Mouse (Mus musculus) CD4-positive naive resting alpha-beta T cell, adult 76 days (primary cell): Measurements from ENCODE around the gene Tmem169. TPM values are rescaled to one million over a fixed set of nuclear protein-coding genes. Genes with fewer than 3 reads are reported as not detected.

Source experiments
- total RNA-seq: library from RNA; stranded (reverse); gene quantifications from one replicate; pipeline ENCODE4 v1.2.4, GENCODE M21; 2023

Gene Tmem169
- total RNA-seq: not detected

DNA sequence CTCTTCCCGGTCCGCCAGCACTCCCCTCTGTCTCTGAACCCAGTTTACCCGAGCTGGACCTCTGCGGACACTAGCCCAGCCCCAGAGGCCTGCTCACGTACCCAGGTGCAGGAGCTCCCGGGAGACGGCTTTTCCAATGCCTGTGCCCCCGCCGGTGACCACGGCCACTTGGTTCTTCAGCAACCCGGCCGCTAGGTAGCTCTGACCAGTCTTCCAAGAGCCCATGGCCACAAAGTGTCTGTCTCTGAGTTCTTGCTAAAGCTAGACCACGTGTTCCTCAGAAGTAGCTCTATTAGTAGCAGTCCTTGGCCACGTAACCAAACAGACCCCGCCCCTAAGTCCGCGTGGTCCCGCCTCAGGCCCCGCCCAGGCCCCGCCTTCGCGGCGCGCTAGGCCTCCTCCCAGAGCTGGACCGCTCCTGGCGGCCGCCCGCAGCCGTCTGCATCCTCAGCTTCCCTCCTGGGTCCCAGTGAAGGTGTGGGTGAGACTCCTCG, at the start of gene Tmem169, which contains the start of gene Pecr:
Tmem169 (plus strand) TSS at position 378 of the 494 bp plus-strand sequence.
Pecr (minus strand) TSS at position 323 of the 494 bp plus-strand sequence.

DNA sequence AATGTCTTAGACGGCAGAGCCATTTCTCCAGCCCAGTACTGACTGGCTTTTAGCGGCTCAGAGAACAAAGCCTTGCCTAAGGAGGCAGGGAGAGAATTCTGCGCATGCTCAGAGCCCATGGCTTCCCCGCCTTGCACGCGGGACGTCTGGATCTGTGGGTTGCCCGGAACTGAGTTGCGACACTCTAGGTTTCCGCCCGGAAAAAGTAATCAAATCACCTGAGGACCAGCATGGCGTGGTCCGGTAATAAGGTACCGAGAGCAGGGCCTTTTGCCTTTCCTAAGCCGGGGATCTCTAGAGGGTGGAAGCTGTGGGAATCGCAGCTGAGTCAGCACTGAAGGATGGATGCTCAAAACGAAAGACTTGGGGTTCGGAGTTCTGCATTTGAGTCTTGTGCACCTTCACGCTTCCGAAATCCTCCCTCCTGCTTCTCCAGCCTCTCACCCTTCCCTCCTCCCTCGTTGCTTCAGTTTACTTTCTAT, 23.2 kb downstream of the Tmem169 start, which contains the start of gene Xrcc5:
Xrcc5 (plus strand) TSS at position 105 of the 482 bp plus-strand sequence.

Other genes with a start within 250 kb of the Tmem169 start
- 1.5 TPM for gene Mreg, start 72.1 kb upstream of the Tmem169 start, total RNA-seq
- gene Pecr, start 55 bp upstream of the Tmem169 start, total RNA-seq: 1.6 TPM
- gene Xrcc5, start 23.1 kb downstream of the Tmem169 start, total RNA-seq: 26.0 TPM